Mouse (Mus musculus): ENCODE results near the gene Nolc1. TPM values are rescaled to one million over a fixed set of nuclear protein-coding genes. Genes with fewer than 3 reads are reported as not detected.

Gene Nolc1
- polyA plus RNA-seq, 1 experiment from 2014 or later, result 66.3 TPM

GRCm38 (mm10) chr19:46086337-46086736 lies 10.7 kb downstream of the Nolc1 start:
- ATAC-seq, result no peak
- in situ Hi-C loops (cut with MboI; ENCODE audit: low pct_unique_long_range_greater_than_20kb), result no loop called here
- peak; percentile 90 for TF ChIP-seq CTCF (IDR thresholded peaks at IDR 0.05)
- no peaks in the 10 kb centered on the region for H3K27me3 ChIP-seq
- CTCF ChIA-PET, result interaction anchor here (0.7 to 2.3 kb wide), 8 partner anchors 10 to 211 kb away, joined by 3 to 7 read pairs (median 4); partner anchors contain the start of gene Ldb1
- POLR2A ChIA-PET, result interaction anchor here (0.6 kb wide), 1 partner anchor 256 kb away, joined by 5 read pairs; no protein-coding TSS in a partner anchor
- DNase-seq (ENCODE audit: low read depth, low spot score), result peak; percentile 15

GRCm38 (mm10) chr19:46087871-46088270 lies 12.2 kb downstream of the Nolc1 start:
- ChIA-PET CTCF (interaction anchor here (1.0 kb wide), 1 partner anchor 161 kb away, joined by 3 read pairs; no protein-coding TSS in a partner anchor), POLR2A (interaction anchor here (0.7 kb wide), 1 partner anchor 32 kb away, joined by 3 read pairs; no protein-coding TSS in a partner anchor)
- in situ Hi-C loops (cut with MboI; ENCODE audit: low pct_unique_long_range_greater_than_20kb), result no loop called here
- no peak for TF ChIP-seq CTCF (IDR thresholded peaks at IDR 0.05)
- H3K27me3 ChIP-seq, result peaks cover 3% of the 10 kb centered on the region
- ATAC-seq, result no peak
- DNase-seq (ENCODE audit: low read depth, low spot score), result no peak

GRCm38 (mm10) chr19:46091641-46092040 lies 16.0 kb downstream of the Nolc1 start:
- CTCF ChIA-PET, result no interaction called here
- H3K27me3 ChIP-seq, result peaks cover 14% of the 10 kb centered on the region
- POLR2A ChIA-PET, result no interaction called here
- no peak for ATAC-seq
- DNase-seq (ENCODE audit: low read depth, low spot score), result no peak
- in situ Hi-C loops (cut with MboI; ENCODE audit: low pct_unique_long_range_greater_than_20kb), result no loop called here
- TF ChIP-seq CTCF (IDR thresholded peaks at IDR 0.05), result no peak

- POLR2A ChIA-PET, result no interaction called here
- H3K27me3 ChIP-seq, result peaks cover 38% of the 10 kb centered on the region
- ATAC-seq, result no peak
- no peak for TF ChIP-seq CTCF (IDR thresholded peaks at IDR 0.05)
- DNase-seq (ENCODE audit: low read depth, low spot score), result no peak
- CTCF ChIA-PET, result interaction anchor here (1.1 kb wide), 1 partner anchor 14 kb away, joined by 3 read pairs; no protein-coding TSS in a partner anchor
- in situ Hi-C loops (cut with MboI; ENCODE audit: low pct_unique_long_range_greater_than_20kb), result no loop called here
Observed at GRCm38 (mm10) chr19:46094144-46094543, 18.5 kb downstream of the Nolc1 start.

- CTCF ChIA-PET, result no interaction called here
- ATAC-seq, result no peak
- in situ Hi-C loops (cut with MboI; ENCODE audit: low pct_unique_long_range_greater_than_20kb), result no loop called here
Observed at GRCm38 (mm10) chr19:46095291-46095690, 19.6 kb downstream of the Nolc1 start.

GRCm38 (mm10) chr19:46096396-46096795 lies 20.7 kb downstream of the Nolc1 start:
- in situ Hi-C loops (cut with MboI; ENCODE audit: low pct_unique_long_range_greater_than_20kb), result no loop called here
- ATAC-seq, result no peak
- DNase-seq (ENCODE audit: low read depth, low spot score), result no peak
- H3K27me3 ChIP-seq, result peaks cover 58% of the 10 kb centered on the region
- CTCF ChIA-PET, result interaction anchor here (1.5 kb wide), 2 partner anchors 11 to 50 kb away, joined by 3 to 7 read pairs; no protein-coding TSS in a partner anchor
- POLR2A ChIA-PET, result no interaction called here
- no peak for TF ChIP-seq CTCF (IDR thresholded peaks at IDR 0.05)

More at GRCm38 (mm10) chr19:46095291-46095690, 19.6 kb downstream of the Nolc1 start:
- DNase-seq (ENCODE audit: low read depth, low spot score), result no peak
- peaks cover 48% of the 10 kb centered on the region for H3K27me3 ChIP-seq
- TF ChIP-seq CTCF (IDR thresholded peaks at IDR 0.05), result no peak
- POLR2A ChIA-PET, result no interaction called here

- no peak for TF ChIP-seq CTCF (IDR thresholded peaks at IDR 0.05)
- in situ Hi-C loops (cut with MboI; ENCODE audit: low pct_unique_long_range_greater_than_20kb), result no loop called here
- ATAC-seq (no peak), DNase-seq (ENCODE audit: low read depth, low spot score) (no peak)
- POLR2A ChIA-PET, result no interaction called here
- CTCF ChIA-PET, result interaction anchor here (1.5 kb wide), 1 partner anchor 36 kb away, joined by 4 read pairs; no protein-coding TSS in a partner anchor
- peaks cover 55% of the 10 kb centered on the region for H3K27me3 ChIP-seq
Observed at GRCm38 (mm10) chr19:46099561-46099960, 23.9 kb downstream of the Nolc1 start.

GRCm38 (mm10) chr19:46103437-46104186 lies 27.9 kb downstream of the Nolc1 start:
- ATAC-seq (no peak), DNase-seq (ENCODE audit: low read depth, low spot score) (no peak)
- POLR2A ChIA-PET, result no interaction called here
- CTCF ChIA-PET, result no interaction called here
- in situ Hi-C loops (cut with MboI; ENCODE audit: low pct_unique_long_range_greater_than_20kb), result no loop called here
- H3K27me3 ChIP-seq, result peaks cover 60% of the 10 kb centered on the region
- no peak for TF ChIP-seq CTCF (IDR thresholded peaks at IDR 0.05)

- CTCF ChIA-PET, result no interaction called here
- in situ Hi-C loops (cut with MboI; ENCODE audit: low pct_unique_long_range_greater_than_20kb), result no loop called here
- DNase-seq (ENCODE audit: low read depth, low spot score) (no peak), ATAC-seq (no peak)
- H3K27me3 ChIP-seq, result peaks cover 55% of the 10 kb centered on the region
- POLR2A ChIA-PET, result no interaction called here
- TF ChIP-seq CTCF (IDR thresholded peaks at IDR 0.05), result no peak
Observed at GRCm38 (mm10) chr19:46104187-46104557, 28.5 kb downstream of the Nolc1 start.

- no peak for ATAC-seq
- no peak for TF ChIP-seq CTCF (IDR thresholded peaks at IDR 0.05)
- in situ Hi-C loops (cut with MboI; ENCODE audit: low pct_unique_long_range_greater_than_20kb), result no loop called here
- H3K27me3 ChIP-seq, result peaks cover 47% of the 10 kb centered on the region
- CTCF ChIA-PET, result no interaction called here
- POLR2A ChIA-PET, result no interaction called here
- DNase-seq (ENCODE audit: low read depth, low spot score), result no peak
Observed at GRCm38 (mm10) chr19:46110214-46110613, 34.6 kb downstream of the Nolc1 start.

GRCm38 (mm10) chr19:46110781-46111180 lies 35.1 kb downstream of the Nolc1 start:
- no peak for DNase-seq (ENCODE audit: low read depth, low spot score)
- no peak for TF ChIP-seq CTCF (IDR thresholded peaks at IDR 0.05)
- CTCF ChIA-PET, result interaction anchor here (1.0 to 1.3 kb wide), 2 partner anchors 9 to 10 kb away, joined by 3 read pairs; no protein-coding TSS in a partner anchor
- no peak for ATAC-seq
- POLR2A ChIA-PET, result no interaction called here
- H3K27me3 ChIP-seq, result peaks cover 51% of the 10 kb centered on the region
- in situ Hi-C loops (cut with MboI; ENCODE audit: low pct_unique_long_range_greater_than_20kb), result no loop called here
